Comparison of ENCODE assay signal across 18 mouse cellular contexts in genomic region chr6:55273463-55273862, GRCm38 (mm10).
A peak's percentile ranks its signal among the peaks of the same experiment; 100 is the strongest.
DNase-seq lines count a peak whose midpoint lies in the region; ATAC-seq lines count a peak whose summit lies in the region.
"Had no signal": no experiment of that assay in that cellular context is flagged by ENCODE, and none has a peak within 500 bp of the region (broad histone marks: within the 10 kb centered on the region; RNA-seq: fewer than 3 reads in every experiment).

No protein-coding gene starts in this region.

- 77% methylated on average over 5 of the region's 5 CpGs for WGBS in forebrain, embryonic 16.5 days
- 85% methylated on average over 5 of the region's 5 CpGs for WGBS in forebrain, embryonic 12.5 days
- 88% methylated on average over 5 of the region's 5 CpGs for WGBS in midbrain, embryonic 13.5 days
- WGBS in midbrain, embryonic 14.5 days = 82% methylated on average over 5 of the region's 5 CpGs

- H3K27ac ChIP-seq in forebrain, embryonic 16.5 days (ENCODE audit: low read length) = no peak overlapping the region
- H3K27ac ChIP-seq in forebrain, embryonic 12.5 days = no peak overlapping the region
- no peak overlapping the region for H3K27ac ChIP-seq in midbrain, embryonic 13.5 days
- H3K27ac ChIP-seq in midbrain, embryonic 14.5 days (replicated peaks; ENCODE audit: low read depth, low read length) = no peak overlapping the region
- H3K27ac ChIP-seq: liver, embryonic 13.5 days; midbrain, embryonic 12.5 days; neural tube, embryonic 13.5 days; stomach, postnatal 0 days had no signal

- no peak overlapping the region for H3K4me3 ChIP-seq in forebrain, embryonic 16.5 days (replicated peaks; ENCODE audit: low read length)
- H3K4me3 ChIP-seq in forebrain, embryonic 12.5 days (replicated peaks) = no peak overlapping the region
- H3K4me3 ChIP-seq in midbrain, embryonic 13.5 days (replicated peaks) = no peak overlapping the region
- H3K4me3 ChIP-seq in midbrain, embryonic 14.5 days (replicated peaks; ENCODE audit: low read depth, low read length) = no peak overlapping the region
- H3K4me3 ChIP-seq: liver, embryonic 13.5 days; midbrain, embryonic 12.5 days; neural tube, embryonic 13.5 days had no signal

- H3K9me3 ChIP-seq in forebrain, embryonic 16.5 days (ENCODE audit: control insufficient read depth, low read length) = no peaks in the 10 kb centered on the region
- no peaks in the 10 kb centered on the region for H3K9me3 ChIP-seq in forebrain, embryonic 12.5 days
- no peaks in the 10 kb centered on the region for H3K9me3 ChIP-seq in midbrain, embryonic 13.5 days
- no peaks in the 10 kb centered on the region for H3K9me3 ChIP-seq in midbrain, embryonic 14.5 days (ENCODE audit: control insufficient read depth, low read length)
- H3K9me3 ChIP-seq: G1E; liver, embryonic 13.5 days; midbrain, embryonic 12.5 days; neural tube, embryonic 13.5 days had no signal

- ATAC-seq in forebrain, embryonic 16.5 days = 0 out of 2 replicates have a peak, but pooled peaks have one; percentile 12
- no peak for ATAC-seq in forebrain, embryonic 12.5 days (ENCODE audit: low FRiP score)
- 0 out of 2 replicates have a peak, but pooled peaks have one; percentile 27 for ATAC-seq in midbrain, embryonic 13.5 days
- ATAC-seq in midbrain, embryonic 14.5 days (ENCODE audit: low FRiP score, low TSS enrichment) = no peak
- 0 out of 2 replicates have a peak, but pooled peaks have one; percentile 7 for ATAC-seq in megakaryocyte progenitor cell, adult 5-6 weeks (replicated peaks; ENCODE audit: poor library complexity)
- ATAC-seq: activated CD4-positive, CD25-positive, alpha-beta regulatory T cell, adult 4 months; intestine, embryonic 16.5 days had no signal

- H3K4me2 ChIP-seq in forebrain, embryonic 16.5 days (ENCODE audit: low read length) = no peak overlapping the region
- H3K4me2 ChIP-seq in forebrain, embryonic 12.5 days = no peak overlapping the region
- H3K4me2 ChIP-seq in midbrain, embryonic 13.5 days (replicated peaks) = no peak overlapping the region
- no peak overlapping the region for H3K4me2 ChIP-seq in midbrain, embryonic 14.5 days (ENCODE audit: low read length)
- H3K4me2 ChIP-seq: liver, embryonic 13.5 days; midbrain, embryonic 12.5 days; neural tube, embryonic 13.5 days had no signal

- H3K9ac ChIP-seq in forebrain, embryonic 16.5 days (replicated peaks; ENCODE audit: low read depth, low read length) = no peak overlapping the region
- H3K9ac ChIP-seq in forebrain, embryonic 12.5 days = no peak overlapping the region
- H3K9ac ChIP-seq in midbrain, embryonic 13.5 days (replicated peaks) = no peak overlapping the region
- no peak overlapping the region for H3K9ac ChIP-seq in midbrain, embryonic 14.5 days (replicated peaks; ENCODE audit: low read length)
- H3K9ac ChIP-seq: liver, embryonic 13.5 days; midbrain, embryonic 12.5 days; neural tube, embryonic 13.5 days had no signal

- no peaks in the 10 kb centered on the region for H3K27me3 ChIP-seq in forebrain, embryonic 16.5 days (replicated peaks; ENCODE audit: control insufficient read depth, insufficient read depth, low read length)
- H3K27me3 ChIP-seq in forebrain, embryonic 12.5 days = no peaks in the 10 kb centered on the region
- H3K27me3 ChIP-seq in midbrain, embryonic 13.5 days = no peaks in the 10 kb centered on the region
- H3K27me3 ChIP-seq in midbrain, embryonic 14.5 days (ENCODE audit: control insufficient read depth, insufficient read depth, low read length) = no peaks in the 10 kb centered on the region
- H3K27me3 ChIP-seq: liver, embryonic 13.5 days; midbrain, embryonic 12.5 days; neural tube, embryonic 13.5 days had no signal

- DNase-seq in midbrain, embryonic 14.5 days = no peak
- DNase-seq in cerebellum, adult 9-11 months = peak; percentile 74
- no peak for DNase-seq in spleen, adult 18-20 months
- no peak for DNase-seq in layer of hippocampus, adult 18-20 months (ENCODE audit: low spot score in 2 of 2)
- DNase-seq: embryo, embryonic 11 days; gastrocnemius, postnatal 36 days; kidney, postnatal 36 days; liver, embryonic 13.5 days had no signal

- peaks cover 4% of the 10 kb centered on the region; the same call in 1 of the 2 replicates for H3K4me1 ChIP-seq in forebrain, embryonic 16.5 days (replicated peaks; ENCODE audit: control insufficient read depth, insufficient read depth, low read length)
- peaks cover 7% of the 10 kb centered on the region for H3K4me1 ChIP-seq in forebrain, embryonic 12.5 days
- peaks cover 3% of the 10 kb centered on the region; the same call in 1 of the 2 replicates for H3K4me1 ChIP-seq in midbrain, embryonic 13.5 days (replicated peaks)
- H3K4me1 ChIP-seq in midbrain, embryonic 14.5 days (ENCODE audit: control insufficient read depth, insufficient read depth, low read length) = no peaks in the 10 kb centered on the region

- no peaks in the 10 kb centered on the region for H3K36me3 ChIP-seq in forebrain, embryonic 16.5 days (ENCODE audit: control insufficient read depth, insufficient read depth)
- no peaks in the 10 kb centered on the region for H3K36me3 ChIP-seq in forebrain, embryonic 12.5 days (replicated peaks)
- no peaks in the 10 kb centered on the region; the same call in 1 of the 2 replicates for H3K36me3 ChIP-seq in midbrain, embryonic 13.5 days
- no peaks in the 10 kb centered on the region for H3K36me3 ChIP-seq in midbrain, embryonic 14.5 days (ENCODE audit: control insufficient read depth, insufficient read depth, low read length)
- H3K36me3 ChIP-seq: G1E; liver, embryonic 13.5 days; midbrain, embryonic 12.5 days; neural tube, embryonic 13.5 days had no signal

Comparison
In these comparisons a context has a peak if more than half of its experiments do, and no peak if none do; other contexts are left out.
1. ATAC-seq: peak in forebrain, embryonic 16.5 days (single experiment), midbrain, embryonic 13.5 days (single experiment) and megakaryocyte progenitor cell, adult 5-6 weeks (single experiment); none in forebrain, embryonic 12.5 days (single experiment) and midbrain, embryonic 14.5 days (single experiment).